Mouse (Mus musculus): ENCODE measurements around the gene Fam129c. TPM values are rescaled to one million over a fixed set of nuclear protein-coding genes. Genes with fewer than 3 reads are reported as not detected.

Gene Fam129c
- total and polyA plus RNA-seq, 2 experiments from 2014 or later, result 4.7 to 5.3 TPM

DNA sequence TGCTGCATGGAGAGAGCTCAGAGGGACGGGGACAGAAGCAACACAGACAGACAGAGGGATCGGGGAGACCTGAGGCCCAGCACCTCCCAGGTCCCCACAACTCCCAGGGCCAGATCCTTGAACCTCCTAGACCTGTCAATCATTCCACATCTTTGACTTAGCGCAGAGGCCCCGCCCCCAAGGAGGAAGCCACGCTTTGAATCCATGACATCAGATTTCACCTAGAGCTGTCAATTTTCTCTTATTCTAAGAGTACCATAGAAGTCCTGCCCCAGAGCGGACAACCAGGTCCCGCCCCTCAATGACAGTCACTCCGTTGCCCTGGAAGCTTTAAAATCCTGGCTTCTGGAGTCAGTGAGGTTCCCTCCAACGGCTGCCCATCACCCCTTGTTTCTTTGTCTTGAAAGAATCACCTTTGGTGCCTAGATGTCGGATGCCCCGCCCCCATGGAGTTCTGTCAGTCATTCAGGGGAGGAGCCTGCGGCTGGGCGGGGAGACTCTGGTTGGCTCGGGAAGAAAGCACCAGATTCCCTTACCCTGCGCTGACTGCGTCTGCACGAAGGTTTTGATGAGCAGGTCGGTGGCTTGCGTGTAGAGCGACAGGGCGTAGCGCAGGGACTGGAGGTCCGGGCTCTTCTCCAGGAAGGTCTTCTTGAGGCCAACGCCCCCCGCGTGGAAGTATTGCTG lies 36.7 kb downstream of the Fam129c start:
- no peak overlapping the region for H3K9ac ChIP-seq (replicated peaks; ENCODE audit: low read length, poor library complexity, severe bottlenecking)
- no peak overlapping the region for H3K4me3 ChIP-seq (ENCODE audit: low read depth, low read length)
- peaks cover 32% of the 10 kb centered on the region for H3K36me3 ChIP-seq (ENCODE audit: insufficient read depth, low read length)
- H3K9me3 ChIP-seq (ENCODE audit: low read length), result no peaks in the 10 kb centered on the region
- H3K27me3 ChIP-seq (ENCODE audit: insufficient read depth, low read length), result no peaks in the 10 kb centered on the region
- H3K27ac ChIP-seq (ENCODE audit: low read depth, low read length), result 0 out of 2 replicates have a peak overlapping the region, but pooled peaks have one; percentile 12
- DNase-seq (ENCODE audit: low spot score), result peak; percentile 50
- 9% methylated on average over 26 of the region's 26 CpGs for WGBS
- H3K4me2 ChIP-seq (ENCODE audit: low read depth, low read length, poor library complexity, severe bottlenecking), result 0 out of 2 replicates have a peak overlapping the region, but pooled peaks have one; percentile 3
- TF ChIP-seq CTCF (IDR thresholded peaks at IDR 0.05), result no peak
- peak; percentile 33; the same call in 1 of the 2 replicates for ATAC-seq (ENCODE audit: low FRiP score)
- 0 out of 2 replicates have a peak, but pooled peaks cover 4% of the 10 kb centered on the region for H3K4me1 ChIP-seq (ENCODE audit: insufficient read depth, low read length)

DNA sequence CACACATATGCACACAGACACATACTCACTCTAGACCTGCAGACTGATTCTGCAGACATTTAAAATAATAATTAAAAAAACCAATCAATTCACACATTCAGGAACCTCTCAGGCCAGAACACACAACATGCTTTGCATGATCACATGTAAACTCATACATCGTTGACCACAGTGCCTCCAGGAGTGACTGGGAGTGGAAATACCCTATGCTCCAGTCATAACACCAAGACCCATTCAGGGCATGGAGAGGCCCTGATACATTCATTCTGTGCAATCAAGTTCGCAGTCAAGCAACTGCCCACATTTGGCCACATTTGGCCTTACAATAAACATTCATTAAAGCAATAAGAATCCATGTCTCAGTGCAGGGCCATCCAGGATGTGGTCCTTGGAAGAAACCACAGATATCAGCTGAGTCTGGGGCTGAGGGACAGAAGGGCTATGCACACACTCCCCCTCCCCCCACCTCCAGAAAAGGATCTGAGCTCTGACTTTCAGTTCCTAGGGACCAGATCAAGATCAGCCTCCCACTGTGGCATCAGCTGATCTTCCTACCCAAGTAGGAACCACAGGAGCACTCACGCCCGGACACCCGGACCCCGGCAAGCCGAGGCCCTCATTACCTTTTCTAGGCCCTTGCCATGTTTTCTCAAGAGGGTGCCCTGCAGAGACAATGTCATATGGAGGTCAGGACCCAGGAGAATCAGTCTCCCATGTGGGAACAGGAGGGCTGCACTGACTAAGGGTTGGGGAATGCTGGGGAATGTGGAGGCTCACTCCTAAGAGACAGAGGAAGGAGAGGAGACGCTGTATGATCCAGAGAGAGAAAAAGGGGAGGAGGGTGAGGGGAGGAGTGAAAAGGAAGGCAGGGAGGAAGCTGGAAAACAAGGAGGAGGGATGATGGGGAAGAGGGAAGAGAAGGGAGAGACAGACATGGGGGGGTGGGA lies 40.0 kb downstream of the Fam129c start:
- no peaks in the 10 kb centered on the region for H3K4me1 ChIP-seq (ENCODE audit: insufficient read depth, low read length)
- WGBS, result 72% methylated on average over 8 of the region's 8 CpGs
- no peak overlapping the region for H3K4me2 ChIP-seq (ENCODE audit: low read depth, low read length, poor library complexity, severe bottlenecking)
- H3K9me3 ChIP-seq (ENCODE audit: low read length), result no peaks in the 10 kb centered on the region
- H3K27ac ChIP-seq (ENCODE audit: low read depth, low read length), result no peak overlapping the region
- H3K27me3 ChIP-seq (ENCODE audit: insufficient read depth, low read length), result no peaks in the 10 kb centered on the region
- no peak overlapping the region for H3K9ac ChIP-seq (replicated peaks; ENCODE audit: low read length, poor library complexity, severe bottlenecking)
- peaks cover 50% of the 10 kb centered on the region for H3K36me3 ChIP-seq (ENCODE audit: insufficient read depth, low read length)
- ATAC-seq (ENCODE audit: low FRiP score), result no peak
- no peak overlapping the region for H3K4me3 ChIP-seq (ENCODE audit: low read depth, low read length)
- DNase-seq (ENCODE audit: low spot score), result no peak
- no peak for TF ChIP-seq CTCF (IDR thresholded peaks at IDR 0.05)

DNA sequence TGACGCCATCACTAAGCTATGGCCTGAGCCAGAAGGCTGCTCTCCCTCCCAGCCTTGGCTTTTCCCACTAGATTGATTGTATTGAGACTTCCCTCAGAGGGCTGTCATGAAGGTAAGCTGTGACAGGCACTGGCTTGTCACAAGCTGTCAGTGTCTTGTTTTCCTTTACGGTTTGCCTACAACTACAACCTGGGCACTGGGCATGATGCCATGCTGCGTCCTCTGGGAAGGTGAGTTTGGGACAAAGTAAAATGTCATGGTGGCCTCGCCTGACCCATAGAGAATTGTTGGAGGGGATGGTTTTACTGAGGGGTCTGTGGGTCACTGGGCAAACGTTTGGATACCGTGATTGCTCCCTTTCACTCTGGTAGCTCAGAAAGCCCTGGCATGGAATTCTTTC lies 40.9 kb downstream of the Fam129c start:
- 73% methylated on average over 6 of the region's 6 CpGs for WGBS

DNA sequence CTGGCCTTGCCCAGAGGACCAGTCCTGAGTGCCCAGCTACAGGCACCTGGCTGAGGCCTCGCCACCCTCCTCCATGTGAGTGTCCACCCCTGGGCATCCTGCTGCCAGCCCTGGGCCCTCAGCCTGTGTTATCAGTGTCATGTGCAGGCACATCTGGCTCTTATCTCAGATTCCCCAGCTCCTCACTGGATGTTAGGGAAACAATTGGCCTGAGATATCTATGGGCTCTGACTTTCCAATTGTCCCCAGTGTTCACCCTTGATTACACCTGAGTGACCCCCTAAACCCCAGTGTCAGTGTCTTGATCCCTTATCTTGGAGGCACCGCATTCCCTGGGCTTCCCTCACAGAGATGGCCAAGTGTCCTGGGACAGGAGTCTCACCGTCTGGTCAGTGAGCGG lies 41.9 kb downstream of the Fam129c start:
- Histone ChIP-seq H3K27me3 (ENCODE audit: insufficient read depth, low read length) (no peaks in the 10 kb centered on the region), H3K9ac (replicated peaks; ENCODE audit: low read length, poor library complexity, severe bottlenecking) (no peak overlapping the region), H3K9me3 (ENCODE audit: low read length) (no peaks in the 10 kb centered on the region), H3K4me1 (ENCODE audit: insufficient read depth, low read length) (no peaks in the 10 kb centered on the region), H3K36me3 (ENCODE audit: insufficient read depth, low read length) (peaks cover 58% of the 10 kb centered on the region), H3K27ac (ENCODE audit: low read depth, low read length) (no peak overlapping the region), H3K4me3 (ENCODE audit: low read depth, low read length) (no peak overlapping the region), H3K4me2 (ENCODE audit: low read depth, low read length, poor library complexity, severe bottlenecking) (no peak overlapping the region)
- 74% methylated on average over 4 of the region's 4 CpGs for WGBS
- ATAC-seq (ENCODE audit: low FRiP score) (no peak), DNase-seq (ENCODE audit: low spot score) (no peak)
- TF ChIP-seq CTCF (IDR thresholded peaks at IDR 0.05), result no peak

More for the DNA sequence above, 40.9 kb downstream of the Fam129c start:
- no peak overlapping the region for H3K27ac ChIP-seq (ENCODE audit: low read depth, low read length)
- no peaks in the 10 kb centered on the region for H3K4me1 ChIP-seq (ENCODE audit: insufficient read depth, low read length)
- no peak overlapping the region for H3K4me3 ChIP-seq (ENCODE audit: low read depth, low read length)
- no peak for TF ChIP-seq CTCF (IDR thresholded peaks at IDR 0.05)
- ATAC-seq (ENCODE audit: low FRiP score) (no peak), DNase-seq (ENCODE audit: low spot score) (no peak)
- no peak overlapping the region for H3K9ac ChIP-seq (replicated peaks; ENCODE audit: low read length, poor library complexity, severe bottlenecking)
- H3K9me3 ChIP-seq (ENCODE audit: low read length), result no peaks in the 10 kb centered on the region
- H3K27me3 ChIP-seq (ENCODE audit: insufficient read depth, low read length), result no peaks in the 10 kb centered on the region
- H3K4me2 ChIP-seq (ENCODE audit: low read depth, low read length, poor library complexity, severe bottlenecking), result no peak overlapping the region
- H3K36me3 ChIP-seq (ENCODE audit: insufficient read depth, low read length), result peaks cover 56% of the 10 kb centered on the region

DNA sequence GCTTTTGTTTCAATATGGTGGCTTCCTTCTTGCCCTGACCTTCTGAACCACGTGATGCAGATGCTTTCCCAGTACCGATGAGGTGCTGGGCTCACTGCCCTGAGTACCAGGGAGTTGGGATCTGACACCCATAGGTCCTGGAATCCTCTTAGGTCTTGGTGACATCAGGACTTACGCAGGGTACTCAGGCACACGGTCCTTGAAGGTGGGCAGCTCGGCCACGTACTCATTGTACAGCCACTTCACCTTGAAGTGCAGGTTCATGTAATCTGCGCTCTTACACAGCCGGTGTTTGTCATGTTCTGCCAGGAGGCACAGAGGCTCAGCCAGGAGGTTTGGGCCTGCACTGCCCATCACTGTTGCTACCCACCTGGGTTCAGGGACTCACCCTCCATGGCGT lies 48.1 kb downstream of the Fam129c start:
- Histone ChIP-seq H3K9ac (replicated peaks; ENCODE audit: low read length, poor library complexity, severe bottlenecking) (no peak overlapping the region), H3K4me3 (ENCODE audit: low read depth, low read length) (no peak overlapping the region)
- WGBS, result 83% methylated on average over 9 of the region's 9 CpGs

More for the DNA sequence above, 48.1 kb downstream of the Fam129c start:
- peaks cover 69% of the 10 kb centered on the region for H3K36me3 ChIP-seq (ENCODE audit: insufficient read depth, low read length)
- ATAC-seq (ENCODE audit: low FRiP score), result no peak
- H3K4me2 ChIP-seq (ENCODE audit: low read depth, low read length, poor library complexity, severe bottlenecking), result no peak overlapping the region
- no peak for TF ChIP-seq CTCF (IDR thresholded peaks at IDR 0.05)
- no peak overlapping the region for H3K27ac ChIP-seq (ENCODE audit: low read depth, low read length)
- no peaks in the 10 kb centered on the region for H3K4me1 ChIP-seq (ENCODE audit: insufficient read depth, low read length)
- no peaks in the 10 kb centered on the region for H3K27me3 ChIP-seq (ENCODE audit: insufficient read depth, low read length)
- no peak for DNase-seq (ENCODE audit: low spot score)
- no peaks in the 10 kb centered on the region for H3K9me3 ChIP-seq (ENCODE audit: low read length)
